Mouse (Mus musculus) stomach, postnatal 0 days (tissue): ENCODE results near the gene Mok. TPM values are rescaled to one million over a fixed set of nuclear protein-coding genes. Genes with fewer than 3 reads are reported as not detected.

Source experiments
- ATAC-seq: fragments of 200-750 bp; cut with Nextera tagmentation; 2 replicates; pipeline ENCODE4 v1.8.0; 2017; ENCODE audit not compliant: low FRiP score, low TSS enrichment
- DNase-seq: peaks from one replicate; pipeline ENCODE4 v3.0.0-alpha.2; 2016; ENCODE audit warnings: low spot score
- H3K27ac ChIP-seq: fragments of 300-500 bp; sonication (generic); replicated peaks from 2 replicates; pipeline ENCODE4 v1.5.1; 2014; ENCODE audit warnings: mild to moderate bottlenecking, control low read depth
- H3K27me3 ChIP-seq: fragments of 300-500 bp; sonication (generic); 2 replicates; pipeline ENCODE4 v1.6.1; 2014; ENCODE audit warnings: low read length; ENCODE audit not compliant: control insufficient read depth, insufficient read depth
- H3K36me3 ChIP-seq: fragments of 300-500 bp; sonication (generic); 2 replicates; pipeline ENCODE4 v1.6.1; 2014; ENCODE audit warnings: low read length, mixed read lengths; ENCODE audit not compliant: control insufficient read depth, insufficient read depth
- H3K4me1 ChIP-seq: fragments of 300-500 bp; sonication (generic); replicated peaks from 2 replicates; pipeline ENCODE4 v1.6.1; 2014; ENCODE audit warnings: antibody characterized with exemption; ENCODE audit not compliant: control insufficient read depth, insufficient read depth
- H3K4me2 ChIP-seq: fragments of 300-500 bp; sonication (generic); replicated peaks from 2 replicates; pipeline ENCODE4 v1.6.1; 2014; ENCODE audit warnings: low read depth, mild to moderate bottlenecking, control low read depth, moderate library complexity
- H3K4me3 ChIP-seq: fragments of 300-500 bp; sonication (generic); 2 replicates; pipeline ENCODE4 v1.5.1; 2014; ENCODE audit warnings: low read depth, low read length, control low read depth
- H3K9ac ChIP-seq: fragments of 300-500 bp; sonication (generic); 2 replicates; pipeline ENCODE4 v1.6.1; 2014; ENCODE audit warnings: mild to moderate bottlenecking, low read length, control low read depth, mixed read lengths
- H3K9me3 ChIP-seq: fragments of 300-500 bp; sonication (generic); 2 replicates; pipeline ENCODE4 v1.6.1; 2016; ENCODE audit warnings: low read length; ENCODE audit not compliant: control insufficient read depth
- CTCF ChIP-seq: IDR thresholded peaks from 2 replicates; pipeline ENCODE4 v1.5.1; 2016; ENCODE audit warnings: antibody characterized with exemption, low read depth, mild to moderate bottlenecking, moderate library complexity
- EP300 ChIP-seq: optimal IDR thresholded peaks from 2 replicates; pipeline ENCODE3; 2016; ENCODE audit warnings: antibody characterized with exemption
- WGBS: fragments of 180-500 bp; shearing (Covaris S2); extraction: QIAGEN DNeasy Blood & Tissue Kit; methylation state at CpG from one replicate; pipeline ENCODE4 v1.1.7; 2014; 5-methylcytosine and 5-hydroxymethylcytosine counted together
- polyA plus RNA-seq: library from polyadenylated mRNA; unstranded; fragments of >200 nt; fragmentation: Nextera tagmentation; extraction: Ambion mirVana; gene quantifications from 2 replicates; pipeline ENCODE4 v1.2.1, GENCODE M21; 2015

The Mok gene
- polyA plus RNA-seq, 1 experiment from 2014 or later, result 0.95 TPM

GRCm38 (mm10) chr12:110851923-110852322, 11.2 kb upstream of the Mok start:
- Histone ChIP-seq H3K4me1 (peaks cover 2% of the 10 kb centered on the region; the same call in 1 of the 2 replicates), H3K36me3 (no peaks in the 10 kb centered on the region; the same call in 1 of the 2 replicates), H3K27me3 (no peaks in the 10 kb centered on the region), H3K4me3 (no peak overlapping the region), H3K9ac (no peak overlapping the region), H3K9me3 (no peaks in the 10 kb centered on the region), H3K4me2 (no peak overlapping the region), H3K27ac (no peak overlapping the region)
- ATAC-seq (no peak), DNase-seq (no peak)
- WGBS, result 68% methylated on average over 1 of the region's 1 CpGs
- TF ChIP-seq CTCF (no peak), EP300 (no peak)

- Histone ChIP-seq H3K36me3 (no peaks in the 10 kb centered on the region; the same call in 1 of the 2 replicates), H3K9ac (no peak overlapping the region; the same call in 1 of the 2 replicates), H3K4me1 (peaks cover 2% of the 10 kb centered on the region; the same call in 1 of the 2 replicates), H3K27ac (0 out of 2 replicates have a peak overlapping the region, but pooled peaks have one; percentile 92), H3K27me3 (no peaks in the 10 kb centered on the region), H3K9me3 (no peaks in the 10 kb centered on the region), H3K4me3 (peak overlapping the region; percentile 83), H3K4me2 (peak overlapping the region; percentile 75)
- no peak for ATAC-seq
- DNase-seq, result no peak
- no peak for TF ChIP-seq CTCF
- no peak for TF ChIP-seq EP300
- WGBS, result 76% methylated on average over 12 of the region's 12 CpGs
Observed at GRCm38 (mm10) chr12:110851414-110851813, 10.7 kb upstream of the Mok start.

GRCm38 (mm10) chr12:110850929-110851256, 10.2 kb upstream of the Mok start:
- no peak for ATAC-seq
- TF ChIP-seq EP300 (no peak), CTCF (no peak)
- no peaks in the 10 kb centered on the region for H3K27me3 ChIP-seq
- H3K4me3 ChIP-seq, result peak overlapping the region; percentile 83
- peak overlapping the region; percentile 92 for H3K27ac ChIP-seq
- no peak for DNase-seq
- peak overlapping the region; percentile 91 for H3K9ac ChIP-seq
- H3K9me3 ChIP-seq, result no peaks in the 10 kb centered on the region
- 11% methylated on average over 9 of the region's 9 CpGs for WGBS
- H3K4me1 ChIP-seq, result peaks cover 2% of the 10 kb centered on the region; the same call in 1 of the 2 replicates
- no peaks in the 10 kb centered on the region; the same call in 1 of the 2 replicates for H3K36me3 ChIP-seq
- H3K4me2 ChIP-seq, result peak overlapping the region; percentile 75

GRCm38 (mm10) chr12:110850010-110850928, 9.5 kb upstream of the Mok start, which contains the start of gene Zfp839:
Gene Zfp839 (plus strand): TSS chr12:110850253.
- no peaks in the 10 kb centered on the region for H3K36me3 ChIP-seq
- H3K27ac ChIP-seq, result peak within 1 kb of the TSS; percentile 92
- peaks cover 2% of the 10 kb centered on the region; the same call in 1 of the 2 replicates for H3K4me1 ChIP-seq
- WGBS, result under 1% methylated on average over 56 of the region's 89 CpGs
- peak within 1 kb of the TSS; percentile 83 for H3K4me3 ChIP-seq
- TF ChIP-seq EP300 (no peak), CTCF (no peak; the same call in 1 of the 2 replicates)
- ATAC-seq (peak; percentile 77), DNase-seq (peak; percentile 85)
- H3K9me3 ChIP-seq, result no peaks in the 10 kb centered on the region
- peak within 1 kb of the TSS; percentile 75 for H3K4me2 ChIP-seq
- peak within 1 kb of the TSS; percentile 91 for H3K9ac ChIP-seq
- no peaks in the 10 kb centered on the region for H3K27me3 ChIP-seq

- H3K9me3 ChIP-seq, result no peaks in the 10 kb centered on the region
- no peaks in the 10 kb centered on the region for H3K36me3 ChIP-seq
- WGBS, result 74% methylated on average over 6 of the region's 6 CpGs
- peaks cover 2% of the 10 kb centered on the region for H3K4me1 ChIP-seq
- no peak overlapping the region; the same call in 1 of the 2 replicates for H3K9ac ChIP-seq
- H3K27me3 ChIP-seq, result no peaks in the 10 kb centered on the region
- peak overlapping the region; percentile 78 for H3K4me2 ChIP-seq
- ATAC-seq, result no peak
- H3K4me3 ChIP-seq, result peak overlapping the region; percentile 56
- TF ChIP-seq EP300 (no peak), CTCF (no peak)
- no peak overlapping the region for H3K27ac ChIP-seq
- DNase-seq, result no peak
Observed at GRCm38 (mm10) chr12:110846191-110846765, 5.5 kb upstream of the Mok start.
